Mouse (Mus musculus): ENCODE data around the gene Evc2.

- no peak for TF ChIP-seq POLR2A (IDR thresholded peaks at IDR 0.05; ENCODE audit: borderline replicate concordance, low read depth, low read length)
- TF ChIP-seq CTCF (IDR thresholded peaks at IDR 0.05; ENCODE audit: low read depth, low read length): no peak
These were observed 17.7 kb downstream of the Evc2 start for GRCm38 (mm10) chr5:37356027-37356426.
